Mouse (Mus musculus): ENCODE data around the gene Utp15.

Gene Utp15

DNA sequence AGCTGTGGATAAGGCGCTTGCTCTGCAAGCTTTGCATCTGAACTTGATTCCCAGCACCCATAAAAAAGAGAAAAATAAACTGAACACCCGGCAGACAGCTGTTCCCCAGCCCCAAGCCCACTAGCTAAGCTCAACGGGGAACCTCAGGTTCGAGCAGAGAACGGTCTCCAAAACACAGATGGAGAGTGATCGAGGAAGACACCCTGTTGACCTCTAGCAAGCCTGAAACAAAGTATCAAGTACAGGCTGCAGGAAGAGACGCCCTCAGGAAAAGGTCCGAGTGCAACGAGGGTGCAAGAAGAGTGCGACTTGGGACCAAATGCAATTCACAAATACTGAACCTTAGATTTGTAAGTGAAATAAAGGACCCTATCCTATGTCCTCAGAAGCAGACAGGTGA is 13.2 kb downstream of the Utp15 start:
- no peak for DNase-seq (ENCODE audit: low spot score in 2 of 2)

DNA sequence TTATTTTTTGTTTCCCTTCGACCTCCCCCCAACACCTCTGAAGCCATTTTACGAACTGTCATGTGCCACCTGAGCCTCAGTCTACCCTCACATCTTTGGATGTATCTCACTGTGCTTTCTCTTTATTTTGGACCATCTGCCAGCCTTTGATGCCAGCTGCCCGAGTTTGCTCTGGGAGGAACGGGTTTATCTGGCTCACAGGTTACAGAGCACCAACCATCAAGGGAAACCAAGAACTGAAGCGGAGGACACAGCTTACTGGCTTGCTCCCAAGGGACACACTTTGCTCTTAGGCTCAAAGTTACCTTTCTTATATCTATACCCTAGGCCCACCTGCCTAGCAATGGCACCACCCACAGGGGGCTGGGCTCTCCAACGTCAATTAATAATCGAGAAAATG is 17.5 kb downstream of the Utp15 start:
- no peak for DNase-seq (ENCODE audit: low spot score in 2 of 2)

DNA sequence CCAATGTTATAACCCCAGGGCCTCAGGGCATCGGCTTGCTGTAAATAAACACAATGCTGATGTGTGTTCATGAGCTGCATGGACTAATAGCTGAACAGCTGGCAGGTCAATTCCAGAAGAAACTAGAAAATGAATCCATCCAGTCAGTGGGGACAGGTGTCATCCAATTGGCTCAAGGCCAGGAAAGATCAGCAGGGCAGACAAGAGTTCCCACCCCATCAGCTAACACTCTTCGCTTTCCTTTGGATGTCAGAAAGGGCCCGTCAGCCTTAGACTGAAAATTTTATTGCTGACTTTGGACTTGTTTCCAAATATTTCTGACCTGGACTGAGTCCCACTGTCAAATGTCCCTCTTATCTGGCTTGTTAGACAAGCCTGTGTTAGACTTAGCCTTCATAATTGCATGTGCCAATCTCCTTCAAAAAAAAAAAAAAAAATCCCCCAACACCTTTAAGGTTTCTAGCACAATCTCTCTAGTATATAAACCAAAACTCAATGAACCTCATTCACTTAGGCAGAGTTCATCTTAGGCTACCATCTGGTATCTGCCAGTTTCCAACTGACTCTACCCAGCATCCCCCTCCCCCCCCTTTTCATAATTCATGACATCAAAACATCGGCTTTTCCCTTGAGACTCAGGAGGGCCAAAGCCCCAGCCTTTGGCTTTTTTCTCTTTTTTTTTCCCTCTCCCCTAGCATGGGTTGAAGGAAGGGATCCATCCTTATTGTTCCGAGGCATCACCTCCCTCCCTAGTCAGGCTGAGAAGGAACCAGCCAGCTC is 18.1 kb downstream of the Utp15 start:
- no peak for DNase-seq (ENCODE audit: low spot score in 2 of 2)

DNA sequence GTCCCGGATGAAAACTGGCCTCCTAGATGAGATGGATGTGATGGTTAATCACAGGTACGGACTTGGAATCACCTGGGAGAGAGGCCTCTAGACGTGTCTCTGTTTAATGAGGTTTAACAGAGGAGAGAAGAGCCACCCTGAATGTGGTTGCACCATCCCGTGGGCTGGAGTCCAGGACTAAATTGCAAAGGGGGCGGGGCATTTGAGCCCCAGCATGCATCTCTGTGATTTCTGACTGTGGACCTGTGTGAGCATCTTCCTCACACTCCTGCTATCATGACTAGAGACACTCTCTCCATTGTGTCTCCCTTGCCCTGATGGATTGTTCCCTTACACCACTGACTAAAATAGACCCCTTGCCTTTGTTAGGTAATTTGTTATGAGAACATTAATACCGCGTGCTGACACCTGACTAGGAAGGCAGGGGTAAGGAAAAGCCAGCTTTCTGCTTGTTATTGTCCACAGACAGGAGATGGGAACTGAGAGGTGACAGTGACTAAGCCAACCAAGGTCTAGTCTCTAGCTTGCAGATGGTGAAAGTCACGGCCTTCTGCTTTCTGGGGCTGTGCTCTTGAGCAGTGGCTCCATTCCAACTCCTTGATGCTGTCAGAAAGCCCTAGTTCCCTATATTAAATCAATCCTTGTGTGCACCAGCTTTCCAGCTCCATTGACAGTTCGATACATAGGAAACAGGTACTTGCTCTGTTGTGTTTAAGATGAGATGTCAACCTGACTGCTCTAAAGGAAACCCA is 21.1 kb downstream of the Utp15 start:
- no peak for DNase-seq (ENCODE audit: low spot score in 2 of 2)

DNA sequence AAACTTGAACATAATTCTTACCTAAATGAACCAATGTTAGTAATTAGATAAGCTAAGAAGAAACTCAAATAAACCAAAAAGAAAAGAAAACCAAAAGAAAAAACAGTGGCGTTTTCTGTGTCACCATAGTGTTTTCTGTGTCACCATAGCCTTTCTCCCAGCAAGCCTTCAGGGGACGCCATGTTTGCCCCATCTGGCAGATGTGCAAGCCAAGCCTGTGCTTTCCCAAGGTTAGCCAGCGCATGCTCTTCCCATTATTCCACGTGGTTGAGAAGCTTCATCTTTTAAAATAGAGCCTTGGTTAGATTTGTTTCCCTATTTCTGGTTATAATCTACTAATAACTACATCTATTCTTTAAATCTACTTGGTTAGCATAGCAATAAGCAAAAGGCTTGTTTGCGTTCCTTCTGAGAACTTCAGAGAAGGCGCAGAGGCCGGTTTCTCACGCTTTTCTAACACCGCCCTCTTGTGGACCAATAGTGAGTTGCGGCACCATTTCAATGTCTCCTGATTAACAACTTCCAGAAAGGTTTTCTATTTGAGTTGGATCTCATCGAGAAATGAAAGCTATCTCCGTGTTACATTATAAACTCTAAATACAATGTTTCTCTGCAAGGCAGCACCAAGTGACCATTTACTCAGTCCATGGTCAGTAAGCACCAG is 22.7 kb downstream of the Utp15 start:
- DNase-seq (ENCODE audit: low spot score in 2 of 2) = peak; percentile 41 to 50

DNA sequence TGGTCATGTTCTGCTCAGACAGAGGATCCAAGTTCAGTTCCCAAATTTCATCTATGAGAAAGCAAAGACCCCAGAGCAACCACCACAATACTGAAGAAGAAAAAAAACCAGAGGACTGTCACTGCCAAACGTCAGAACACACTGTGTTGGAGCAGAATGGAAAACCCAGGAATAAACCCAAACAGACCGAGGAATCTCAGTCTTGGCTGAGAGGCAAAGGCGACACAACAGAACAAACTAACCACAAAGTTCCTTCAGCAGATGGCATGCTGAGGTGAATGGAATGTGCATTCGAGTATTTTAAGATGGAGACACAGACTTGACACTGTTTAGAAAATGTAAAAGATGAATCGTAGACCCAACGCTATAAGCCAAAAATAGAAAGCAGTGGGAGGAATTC is 27.4 kb downstream of the Utp15 start:
- no peak for DNase-seq (ENCODE audit: low spot score in 2 of 2)

DNA sequence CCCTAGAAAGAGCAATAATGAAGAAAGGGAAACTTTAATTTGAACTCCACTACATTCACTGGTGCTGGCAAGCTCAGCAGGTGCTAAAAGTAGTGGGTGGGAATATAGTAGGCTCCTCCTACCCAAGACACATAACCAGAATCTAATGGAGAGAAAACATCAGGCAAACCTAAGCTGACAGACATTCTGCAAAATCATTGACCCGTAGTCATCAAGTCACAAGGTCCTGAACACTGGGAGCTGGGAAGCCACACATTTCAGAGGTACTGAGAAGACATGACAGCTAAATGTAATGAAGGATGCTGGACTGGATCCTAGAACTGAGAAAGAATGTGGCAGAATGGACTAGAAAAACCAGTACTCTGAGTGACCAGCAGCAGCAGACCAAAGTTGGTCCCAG is 32.3 kb downstream of the Utp15 start:
- DNase-seq (ENCODE audit: low spot score in 2 of 2) = no peak

DNA sequence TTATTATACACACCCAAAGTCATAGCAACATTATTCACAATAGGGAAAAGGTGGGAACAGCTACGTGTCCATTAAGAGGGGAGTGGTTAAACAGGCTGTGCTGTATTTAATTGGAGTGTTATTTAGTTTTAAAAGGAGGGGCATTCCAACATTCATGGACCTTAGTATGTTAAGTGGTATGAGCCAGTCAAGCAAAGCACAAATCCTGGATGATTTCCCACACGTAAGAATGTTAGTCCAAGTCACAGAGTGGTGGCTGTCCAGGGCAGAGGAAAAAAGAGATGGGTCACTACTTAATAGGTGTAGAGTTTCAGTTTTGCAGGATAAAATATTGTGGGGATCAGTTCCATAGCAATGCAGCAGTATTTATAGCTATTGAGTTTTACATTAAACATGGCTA is 36.6 kb downstream of the Utp15 start:
- no peak for DNase-seq (ENCODE audit: low spot score in 2 of 2)

DNA sequence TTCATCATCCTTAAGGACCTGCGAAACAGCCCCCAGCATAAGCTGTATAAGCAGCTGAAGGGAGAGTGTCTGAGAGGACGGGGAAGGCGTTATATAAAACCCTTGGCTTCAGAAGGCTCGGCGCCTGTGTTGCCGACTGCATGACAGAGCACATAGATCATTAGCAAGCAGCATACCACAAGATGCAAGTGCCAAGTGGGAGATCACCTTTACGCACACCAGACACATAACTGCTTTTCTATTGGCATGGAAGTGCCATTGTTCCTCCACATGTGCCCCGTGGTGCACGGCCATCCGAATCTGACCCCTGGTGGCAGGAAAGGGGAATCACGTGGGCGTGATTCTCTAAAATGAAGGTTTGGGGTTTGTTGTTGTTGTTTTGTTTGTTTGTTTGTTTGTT is 40.0 kb downstream of the Utp15 start:
- no peak for DNase-seq (ENCODE audit: low spot score in 2 of 2)

DNA sequence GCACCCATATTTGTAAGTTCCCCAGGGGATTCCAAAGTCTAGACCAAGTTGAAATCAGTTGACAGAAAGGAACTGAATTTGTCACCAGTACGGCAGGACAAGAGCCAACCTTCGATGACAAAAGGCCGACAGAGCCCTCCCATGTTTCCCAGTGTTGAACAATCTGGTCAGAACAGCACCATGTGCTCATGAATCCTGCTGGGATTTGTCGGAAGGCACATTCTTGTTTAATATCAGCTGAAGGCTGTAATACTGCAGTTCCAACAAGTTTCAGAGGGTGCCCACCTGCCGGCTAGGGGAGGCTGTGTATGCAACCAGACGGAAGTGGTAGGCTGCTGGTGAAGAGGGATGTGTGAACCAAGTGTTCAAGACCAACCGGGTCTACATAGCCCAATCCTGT is 52.7 kb downstream of the Utp15 start:
- DNase-seq (ENCODE audit: low spot score in 2 of 2) = no peak

DNA sequence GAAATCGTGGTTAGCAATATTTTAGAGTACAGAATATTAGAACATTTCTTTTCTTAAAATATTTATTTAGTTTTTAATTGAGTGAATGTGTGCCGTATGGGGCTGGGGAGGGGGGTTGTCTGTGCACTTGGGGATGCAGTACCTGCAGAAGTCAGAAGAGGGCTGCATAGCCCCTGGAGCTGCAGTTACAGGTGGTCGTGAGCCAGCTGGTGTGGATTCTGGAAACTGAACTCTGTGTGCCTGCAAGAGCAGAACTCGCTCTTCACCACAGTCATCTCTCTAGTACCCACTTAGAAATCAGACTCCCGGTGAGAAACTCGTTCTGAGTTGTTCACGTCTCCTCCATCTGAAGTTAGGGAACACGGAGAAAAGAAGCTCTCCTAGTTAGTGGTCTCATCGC is 54.0 kb downstream of the Utp15 start:
- DNase-seq (ENCODE audit: low spot score in 2 of 2) = peak; percentile 5 to 10

DNA sequence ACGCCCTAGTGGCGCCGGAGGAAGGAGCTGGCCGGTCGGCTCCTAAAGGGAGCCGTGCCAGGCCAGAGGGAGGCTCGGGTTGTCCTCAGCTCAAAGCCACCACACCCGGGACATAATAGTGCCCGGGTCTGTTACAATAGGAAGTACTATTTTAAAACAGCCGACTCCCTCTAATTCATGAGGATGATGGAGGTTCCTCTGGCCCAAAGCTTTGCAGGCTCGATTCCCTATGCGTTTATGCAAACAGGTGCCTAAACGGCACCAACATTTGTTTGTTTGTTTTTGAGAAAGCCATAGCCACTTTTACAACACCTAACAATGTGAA is 56.3 kb downstream of the Utp15 start:
- no peak for DNase-seq (ENCODE audit: low spot score in 2 of 2)

DNA sequence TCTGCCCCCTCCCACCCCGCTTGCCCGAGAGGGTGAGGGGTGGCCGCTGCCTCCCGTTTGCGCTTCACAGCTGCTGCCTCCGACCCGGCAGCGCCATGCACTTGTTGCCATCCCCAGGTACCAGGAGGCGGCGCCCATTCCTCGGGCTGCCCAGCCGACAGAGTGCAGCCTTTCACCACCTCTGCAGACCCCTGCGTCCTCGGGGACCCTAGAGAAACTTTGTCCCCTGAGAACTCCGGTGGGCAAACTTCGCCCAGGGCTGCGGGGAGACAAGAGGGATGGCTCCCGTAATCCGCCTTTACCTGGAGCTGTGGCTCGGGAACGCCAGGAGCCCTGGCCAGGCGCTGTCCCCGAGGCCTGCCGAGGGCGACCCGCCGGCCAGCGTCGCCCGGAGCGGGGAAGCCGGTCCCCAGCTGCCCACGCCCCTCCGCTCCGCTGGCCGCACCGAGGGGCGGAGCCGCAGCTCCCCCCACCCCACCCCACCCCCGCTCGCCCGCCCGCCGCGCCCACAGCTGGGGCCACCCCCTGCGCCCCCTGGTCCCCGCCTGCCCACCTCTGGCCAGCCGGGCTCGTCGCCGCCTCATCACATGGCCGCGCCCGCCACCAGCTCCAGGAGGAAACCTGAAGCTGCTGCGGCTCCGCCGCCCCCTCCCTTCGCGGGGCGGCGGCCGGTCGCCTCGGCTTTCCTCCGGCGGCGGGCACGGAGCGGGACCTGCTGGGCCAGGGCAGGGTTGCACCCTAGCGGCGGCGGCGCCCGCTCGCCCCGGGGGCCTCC is 56.9 kb downstream of the Utp15 start, which contains the start of gene Arhgef28:
Arhgef28 (minus strand) TSS at position 669 of the 775 bp plus-strand sequence.
- peak; percentile 26 to 40 for DNase-seq (ENCODE audit: low spot score in 2 of 2)

DNA sequence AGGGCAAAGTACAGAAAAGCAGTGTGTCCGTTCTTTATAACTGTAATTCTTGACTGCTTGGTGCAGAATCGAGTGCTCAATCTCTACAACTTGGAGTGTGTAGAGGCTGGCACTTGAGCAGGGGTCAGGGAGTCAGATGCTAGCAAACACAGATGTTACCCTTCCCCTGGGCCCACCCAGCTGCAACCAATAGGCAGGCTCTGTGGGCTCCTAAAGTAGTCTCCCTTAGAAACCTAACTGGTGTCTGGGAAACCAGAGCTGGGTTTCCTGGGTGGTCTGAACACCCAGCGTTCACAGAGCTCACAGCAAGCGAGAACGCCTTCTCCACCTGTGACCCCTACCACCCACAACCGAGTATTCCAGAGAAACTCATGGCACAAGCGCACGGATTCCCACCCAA is 57.7 kb downstream of the Utp15 start:
- no peak for DNase-seq (ENCODE audit: low spot score in 2 of 2)

DNA sequence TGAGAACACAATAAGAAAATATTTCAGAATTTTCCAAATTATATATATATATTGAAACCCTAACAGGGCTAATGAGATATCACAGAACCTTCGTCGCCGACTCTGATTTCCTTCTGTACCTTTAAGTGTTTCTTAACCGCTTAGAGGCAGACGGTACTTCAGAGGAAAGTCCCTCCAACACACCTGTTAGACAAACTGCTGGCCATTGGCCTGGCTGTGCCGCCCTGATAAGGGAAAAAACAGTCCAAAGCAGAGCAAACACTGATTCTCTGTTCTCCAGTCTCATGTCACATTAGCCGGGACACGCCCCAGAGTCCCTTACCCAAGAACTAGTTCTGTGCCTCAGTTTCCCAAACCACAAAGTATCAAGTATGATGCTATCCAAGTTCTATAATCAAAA is 58.5 kb downstream of the Utp15 start:
- DNase-seq (ENCODE audit: low spot score in 2 of 2) = no peak

DNA sequence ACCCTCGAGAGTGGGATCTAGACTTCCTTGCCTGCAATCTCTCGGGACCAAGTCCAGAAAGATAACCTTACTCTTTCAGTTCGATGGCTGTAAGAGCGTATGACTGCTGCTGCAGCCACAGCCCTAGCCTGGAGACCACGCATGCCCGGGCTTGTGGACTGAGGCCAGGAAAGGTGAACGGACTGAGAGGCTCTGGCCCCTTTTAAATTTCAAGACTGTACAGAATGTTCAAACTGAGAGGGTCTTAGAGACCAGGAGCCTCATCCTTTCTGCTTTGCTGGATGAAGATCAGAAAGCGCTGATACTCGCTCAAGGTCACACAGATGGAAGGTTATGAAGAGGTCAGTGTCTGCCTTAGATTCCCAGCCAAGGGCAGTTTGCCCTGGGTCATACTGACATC is 61.4 kb downstream of the Utp15 start:
- no peak for DNase-seq (ENCODE audit: low spot score in 2 of 2)
